Mouse (Mus musculus) limb, embryonic 12.5 days (tissue): Measurements from ENCODE around the gene Exoc4. TPM values are rescaled to one million over a fixed set of nuclear protein-coding genes. Genes with fewer than 3 reads are reported as not detected.

ENCODE experiments used
- ATAC-seq: fragments of 200-750 bp; cut with Nextera tagmentation; 2 replicates; pipeline ENCODE4 v1.8.0; 2017; ENCODE audit warnings: low read depth, moderate TSS enrichment; ENCODE audit not compliant: insufficient number of reproducible peaks, insufficient read depth, low FRiP score, low TSS enrichment
- H3K27ac ChIP-seq: fragments of 300-500 bp; sonication (generic); 2 replicates; pipeline ENCODE4 v1.5.1; 2016; ENCODE audit warnings: mild to moderate bottlenecking, moderate library complexity
- H3K27me3 ChIP-seq: fragments of 300-500 bp; sonication (generic); 2 replicates; pipeline ENCODE4 v1.6.1; 2016; ENCODE audit warnings: mild to moderate bottlenecking, moderate library complexity
- H3K36me3 ChIP-seq: fragments of 300-500 bp; sonication (generic); 2 replicates; pipeline ENCODE4 v1.6.1; 2016; ENCODE audit warnings: mild to moderate bottlenecking, moderate library complexity
- H3K4me1 ChIP-seq: fragments of 300-500 bp; sonication (generic); replicated peaks from 2 replicates; pipeline ENCODE4 v1.6.1; 2016
- H3K4me2 ChIP-seq: fragments of 300-500 bp; sonication (generic); 2 replicates; pipeline ENCODE4 v1.6.1; 2016; ENCODE audit warnings: mild to moderate bottlenecking, moderate library complexity
- H3K4me3 ChIP-seq: fragments of 300-500 bp; sonication (generic); replicated peaks from 2 replicates; pipeline ENCODE4 v1.5.1; 2016; ENCODE audit warnings: mild to moderate bottlenecking
- H3K9ac ChIP-seq: fragments of 300-500 bp; sonication (generic); replicated peaks from 2 replicates; pipeline ENCODE4 v1.6.1; 2016; ENCODE audit warnings: mild to moderate bottlenecking, moderate library complexity
- H3K9me3 ChIP-seq: fragments of 300-500 bp; sonication (generic); 2 replicates; pipeline ENCODE4 v1.6.1; 2016; ENCODE audit warnings: mild to moderate bottlenecking, moderate library complexity
- WGBS: fragments of 180-500 bp; shearing (Covaris S2); methylation state at CpG from one replicate; pipeline ENCODE4 v1.1.7; 2016; 5-methylcytosine and 5-hydroxymethylcytosine counted together
- polyA plus RNA-seq: library from polyadenylated mRNA; unstranded; fragments of >200 nt; fragmentation: Nextera tagmentation; extraction: Ambion mirVana; gene quantifications from 2 replicates; pipeline ENCODE4 v1.2.1, GENCODE M21; 2016

The Exoc4 gene
- polyA plus RNA-seq, 1 experiment from 2014 or later, result 39.2 TPM

- H3K9ac ChIP-seq, result no peak overlapping the region
Observed at GRCm38 (mm10) chr6:33540356-33540755, 291.5 kb downstream of the Exoc4 start.

DNA sequence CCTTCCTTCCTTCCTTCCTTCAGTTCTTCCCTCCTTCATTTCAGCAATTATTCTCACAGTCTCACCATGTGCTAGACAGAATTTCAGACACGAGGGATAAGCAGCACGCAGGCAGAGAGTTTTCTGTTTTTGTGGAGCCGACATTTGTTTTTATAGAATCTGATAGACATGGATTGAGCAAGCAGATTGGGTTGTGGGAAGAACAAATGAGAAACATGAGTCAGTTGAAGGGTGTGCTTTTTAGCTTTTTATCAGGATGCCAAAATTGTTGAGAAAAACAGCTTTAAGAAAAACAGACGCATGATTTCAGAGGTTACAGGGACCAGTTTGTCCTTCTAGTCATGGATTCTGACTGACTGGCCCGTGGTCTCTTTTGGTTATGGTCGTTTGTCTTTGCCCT is 293.8 kb downstream of the Exoc4 start:
- Histone ChIP-seq H3K27me3 (no peaks in the 10 kb centered on the region), H3K9ac (no peak overlapping the region), H3K27ac (no peak overlapping the region), H3K36me3 (no peaks in the 10 kb centered on the region), H3K4me3 (no peak overlapping the region), H3K4me2 (no peak overlapping the region), H3K9me3 (no peaks in the 10 kb centered on the region), H3K4me1 (no peaks in the 10 kb centered on the region)
- no peak for ATAC-seq
- 80% methylated on average over 6 of the region's 6 CpGs for WGBS

More at GRCm38 (mm10) chr6:33540356-33540755, 291.5 kb downstream of the Exoc4 start:
- WGBS, result 56% methylated on average over 1 of the region's 1 CpGs
- no peaks in the 10 kb centered on the region for H3K9me3 ChIP-seq
- H3K27ac ChIP-seq, result no peak overlapping the region
- no peaks in the 10 kb centered on the region for H3K27me3 ChIP-seq
- no peak for ATAC-seq
- H3K4me2 ChIP-seq, result no peak overlapping the region
- no peak overlapping the region for H3K4me3 ChIP-seq
- no peaks in the 10 kb centered on the region for H3K4me1 ChIP-seq
- H3K36me3 ChIP-seq, result no peaks in the 10 kb centered on the region

GRCm38 (mm10) chr6:33551934-33552333 is 303.0 kb downstream of the Exoc4 start:
- Histone ChIP-seq H3K27ac (no peak overlapping the region), H3K27me3 (no peaks in the 10 kb centered on the region), H3K9ac (no peak overlapping the region), H3K9me3 (no peaks in the 10 kb centered on the region), H3K36me3 (no peaks in the 10 kb centered on the region), H3K4me2 (no peak overlapping the region), H3K4me1 (peaks cover 11% of the 10 kb centered on the region), H3K4me3 (no peak overlapping the region)
- ATAC-seq, result no peak
- 80% methylated on average over 4 of the region's 4 CpGs for WGBS

DNA sequence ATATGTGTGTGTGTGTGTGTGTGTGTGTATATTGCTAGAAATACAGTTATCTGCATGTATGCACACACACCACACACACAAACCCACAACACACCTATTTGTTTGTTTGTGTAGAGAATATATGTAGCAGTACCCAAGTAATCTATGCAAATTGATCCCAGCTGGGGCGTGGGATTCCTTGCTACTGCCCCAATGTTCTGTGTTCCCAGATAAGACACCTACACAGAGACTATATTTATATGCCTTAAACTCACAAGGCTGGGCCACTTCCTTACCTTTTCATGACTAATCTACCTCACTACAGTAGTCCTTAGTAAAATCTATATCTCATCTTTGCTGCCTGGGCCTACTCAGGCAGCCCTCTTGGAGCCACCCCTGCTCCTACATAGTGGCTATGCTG is 312.0 kb downstream of the Exoc4 start:
- Histone ChIP-seq H3K4me3 (no peak overlapping the region), H3K27ac (no peak overlapping the region), H3K9me3 (no peaks in the 10 kb centered on the region), H3K9ac (no peak overlapping the region), H3K36me3 (no peaks in the 10 kb centered on the region), H3K4me1 (no peaks in the 10 kb centered on the region), H3K27me3 (no peaks in the 10 kb centered on the region), H3K4me2 (no peak overlapping the region)
- ATAC-seq, result no peak
- WGBS, result 81% methylated on average over 1 of the region's 1 CpGs

DNA sequence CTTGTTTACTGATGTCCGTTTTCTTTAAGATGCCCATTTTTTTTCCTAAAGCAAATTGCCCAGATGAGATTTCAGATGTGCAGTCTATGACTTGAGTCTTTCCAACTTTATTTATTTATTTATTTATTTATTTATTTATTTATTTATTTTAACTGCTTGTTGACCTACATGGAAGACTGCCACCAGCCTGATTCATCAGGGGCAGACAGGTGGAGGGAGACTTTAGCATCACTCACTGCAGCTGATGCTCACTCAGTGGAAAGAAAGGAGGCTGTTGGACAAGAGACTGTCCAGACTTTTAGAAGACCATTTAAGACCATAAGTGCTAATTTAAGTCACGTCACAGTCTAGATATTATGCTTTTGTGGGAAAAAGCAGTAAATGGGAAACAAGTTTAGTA is 313.0 kb downstream of the Exoc4 start:
- no peak overlapping the region for H3K27ac ChIP-seq
- no peak overlapping the region for H3K4me2 ChIP-seq
- ATAC-seq, result no peak
- no peaks in the 10 kb centered on the region for H3K27me3 ChIP-seq
- H3K4me3 ChIP-seq, result no peak overlapping the region
- no peaks in the 10 kb centered on the region for H3K9me3 ChIP-seq
- no peak overlapping the region for H3K9ac ChIP-seq
- H3K36me3 ChIP-seq, result no peaks in the 10 kb centered on the region
- H3K4me1 ChIP-seq, result no peaks in the 10 kb centered on the region
- WGBS, result 89% methylated on average over 2 of the region's 2 CpGs

DNA sequence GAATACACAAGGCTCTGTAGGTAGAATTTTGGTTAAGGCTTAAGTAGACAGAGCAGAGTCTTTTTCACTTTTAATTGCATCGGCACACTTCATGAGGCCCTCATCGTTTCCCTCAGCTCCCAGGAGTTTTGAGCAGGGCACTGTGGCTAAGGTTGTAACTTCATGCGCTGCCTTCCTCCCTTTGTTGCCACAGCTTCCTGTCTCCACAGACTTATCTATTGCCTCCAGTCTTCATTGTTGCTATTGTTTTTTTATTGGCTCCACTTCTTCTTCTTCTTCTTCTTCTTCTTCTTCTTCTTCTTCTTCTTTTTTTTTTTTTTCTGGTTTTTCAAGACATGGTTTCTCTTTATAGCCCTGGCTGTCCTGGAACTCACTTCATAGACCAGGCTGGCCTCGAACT is 327.1 kb downstream of the Exoc4 start:
- H3K4me3 ChIP-seq, result no peak overlapping the region
- H3K27me3 ChIP-seq, result no peaks in the 10 kb centered on the region
- H3K27ac ChIP-seq, result no peak overlapping the region
- WGBS, result 83% methylated on average over 4 of the region's 4 CpGs
- no peak for ATAC-seq
- no peak overlapping the region for H3K4me2 ChIP-seq
- H3K9ac ChIP-seq, result no peak overlapping the region
- no peaks in the 10 kb centered on the region for H3K36me3 ChIP-seq
- no peaks in the 10 kb centered on the region for H3K4me1 ChIP-seq
- H3K9me3 ChIP-seq, result no peaks in the 10 kb centered on the region

GRCm38 (mm10) chr6:33608469-33608868 is 359.6 kb downstream of the Exoc4 start:
- no peak overlapping the region for H3K27ac ChIP-seq
- no peaks in the 10 kb centered on the region for H3K36me3 ChIP-seq
- H3K4me3 ChIP-seq, result no peak overlapping the region
- H3K4me2 ChIP-seq, result no peak overlapping the region
- no peak for ATAC-seq
- 49% methylated on average over 4 of the region's 4 CpGs for WGBS
- H3K9ac ChIP-seq, result no peak overlapping the region
- no peaks in the 10 kb centered on the region for H3K9me3 ChIP-seq
- H3K27me3 ChIP-seq, result no peaks in the 10 kb centered on the region
- H3K4me1 ChIP-seq, result peaks cover 9% of the 10 kb centered on the region

- H3K36me3 ChIP-seq, result no peaks in the 10 kb centered on the region
- H3K27me3 ChIP-seq, result no peaks in the 10 kb centered on the region
- WGBS, result 84% methylated on average over 1 of the region's 1 CpGs
Observed at GRCm38 (mm10) chr6:33613978-33614377, 365.1 kb downstream of the Exoc4 start.

GRCm38 (mm10) chr6:33618590-33618989 is 369.7 kb downstream of the Exoc4 start:
- WGBS, result 92% methylated on average over 5 of the region's 5 CpGs
- Histone ChIP-seq H3K9ac (no peak overlapping the region), H3K4me3 (no peak overlapping the region), H3K9me3 (no peaks in the 10 kb centered on the region), H3K27ac (no peak overlapping the region), H3K4me1 (no peaks in the 10 kb centered on the region), H3K36me3 (no peaks in the 10 kb centered on the region), H3K27me3 (no peaks in the 10 kb centered on the region), H3K4me2 (no peak overlapping the region)
- no peak for ATAC-seq

More at GRCm38 (mm10) chr6:33613978-33614377, 365.1 kb downstream of the Exoc4 start:
- no peak overlapping the region for H3K4me3 ChIP-seq
- no peak overlapping the region for H3K9ac ChIP-seq
- no peaks in the 10 kb centered on the region for H3K9me3 ChIP-seq
- H3K4me2 ChIP-seq, result no peak overlapping the region
- H3K4me1 ChIP-seq, result peaks cover 4% of the 10 kb centered on the region; the same call in 1 of the 2 replicates
- H3K27ac ChIP-seq, result no peak overlapping the region
- no peak for ATAC-seq

- Histone ChIP-seq H3K4me1 (no peaks in the 10 kb centered on the region), H3K9me3 (no peaks in the 10 kb centered on the region), H3K27me3 (no peaks in the 10 kb centered on the region), H3K4me2 (no peak overlapping the region), H3K9ac (no peak overlapping the region), H3K27ac (no peak overlapping the region), H3K4me3 (no peak overlapping the region), H3K36me3 (no peaks in the 10 kb centered on the region)
- 19% methylated on average over 1 of the region's 1 CpGs for WGBS
- ATAC-seq, result no peak
Observed at GRCm38 (mm10) chr6:33620701-33621100, 371.8 kb downstream of the Exoc4 start.

- no peaks in the 10 kb centered on the region for H3K4me1 ChIP-seq
- H3K27ac ChIP-seq, result no peak overlapping the region
- no peaks in the 10 kb centered on the region for H3K36me3 ChIP-seq
- no peak overlapping the region for H3K9ac ChIP-seq
- no peak overlapping the region for H3K4me3 ChIP-seq
- ATAC-seq, result no peak
- no peak overlapping the region for H3K4me2 ChIP-seq
- peaks cover 4% of the 10 kb centered on the region; the same call in 1 of the 2 replicates for H3K9me3 ChIP-seq
- H3K27me3 ChIP-seq, result no peaks in the 10 kb centered on the region
Observed at GRCm38 (mm10) chr6:33625931-33626330, 377.0 kb downstream of the Exoc4 start.

GRCm38 (mm10) chr6:33631133-33631532 is 382.2 kb downstream of the Exoc4 start:
- 91% methylated on average over 2 of the region's 2 CpGs for WGBS
- Histone ChIP-seq H3K9me3 (peaks cover 4% of the 10 kb centered on the region; the same call in 1 of the 2 replicates), H3K4me2 (no peak overlapping the region), H3K9ac (no peak overlapping the region), H3K4me3 (no peak overlapping the region), H3K27ac (no peak overlapping the region), H3K36me3 (no peaks in the 10 kb centered on the region), H3K4me1 (no peaks in the 10 kb centered on the region), H3K27me3 (no peaks in the 10 kb centered on the region)
- no peak for ATAC-seq
